9 mouse cellular contexts compared by ENCODE assay signal in the genomic region with DNA sequence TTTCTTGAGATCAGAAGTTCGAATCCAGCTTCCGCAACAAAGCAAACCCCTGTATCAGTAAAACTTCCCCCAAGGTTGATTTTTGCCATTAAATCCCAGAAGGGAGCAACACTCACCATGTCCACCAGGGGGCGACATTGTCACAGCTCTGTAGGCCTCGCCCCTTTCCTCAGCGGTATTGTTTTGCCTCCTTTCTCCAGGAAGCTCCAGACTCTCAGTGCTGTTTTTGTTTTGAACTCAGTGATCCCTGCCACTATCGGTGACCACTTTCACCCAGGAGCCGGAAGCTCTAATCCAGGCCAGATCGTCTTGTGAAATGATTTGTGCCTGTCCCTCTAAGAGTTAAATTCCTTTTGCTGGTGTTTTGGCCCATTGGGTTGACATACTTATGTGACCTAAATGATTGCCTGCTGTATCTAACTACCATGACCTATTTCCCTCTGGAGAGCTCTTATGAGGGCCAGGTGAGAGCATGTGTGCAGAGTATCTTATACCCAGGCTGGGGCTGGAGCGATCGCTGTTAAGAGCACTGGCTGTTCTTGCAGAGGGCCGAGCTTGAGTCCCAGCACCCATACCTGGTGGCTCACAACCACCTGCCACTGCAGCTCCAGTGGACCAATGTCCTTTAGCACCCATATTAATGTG. TPM values are rescaled to one million over a fixed set of nuclear protein-coding genes. Genes with fewer than 3 reads are reported as not detected.
A peak's percentile ranks its signal among the peaks of the same experiment; 100 is the strongest.
DNase-seq lines count a peak whose midpoint lies in the region; ATAC-seq lines count a peak whose summit lies in the region.
"Had no signal": no experiment of that assay in that cellular context is flagged by ENCODE, and none has a peak within 500 bp of the region (broad histone marks: within the 10 kb centered on the region; RNA-seq: fewer than 3 reads in every experiment).

No protein-coding gene starts in this region.

- peak; percentile 83 for DNase-seq in ES-CJ7 (ENCODE audit: low read depth, low spot score)
- peak; percentile 47 to 64 for DNase-seq in adrenal gland, postnatal 4 days (ENCODE audit: low spot score in 2 of 2)
- DNase-seq in embryonic facial prominence, embryonic 14.5 days (ENCODE audit: low spot score) = peak; percentile 74
- peak; percentile 64 to 81 for DNase-seq in heart, postnatal 10 days
- DNase-seq in layer of hippocampus, adult 8-10 months (ENCODE audit: low spot score in 2 of 2) = peak; percentile 33 to 76
- peak; percentile 83 for DNase-seq in lung, postnatal 10 days
- DNase-seq in retina, postnatal 1 day = peak; percentile 83
- DNase-seq in thymus, postnatal 4 days = peak; percentile 87

- no peak overlapping the region for H3K4me3 ChIP-seq in embryonic facial prominence, embryonic 14.5 days (ENCODE audit: low read depth, low read length)

- peak overlapping the region; percentile 13; the same call in 1 of the 2 replicates for H3K4me2 ChIP-seq in embryonic facial prominence, embryonic 14.5 days (ENCODE audit: low read depth, low read length)

- 0 out of 2 replicates have a peak, but pooled peaks have one; percentile 57 for ATAC-seq in embryonic facial prominence, embryonic 14.5 days (ENCODE audit: low read depth)

- H3K27ac ChIP-seq in embryonic facial prominence, embryonic 14.5 days (replicated peaks; ENCODE audit: low read depth, low read length) = no peak overlapping the region
- H3K27ac ChIP-seq: macrophage had no signal

- intact Hi-C loops in heart, postnatal 10 days (cut with DNase I) = loop anchor here (1.0 to 5.0 kb wide), 3 partner anchors 113 to 691 kb away; no protein-coding TSS in a partner anchor

- no peaks in the 10 kb centered on the region for H3K9me3 ChIP-seq in embryonic facial prominence, embryonic 14.5 days (ENCODE audit: control insufficient read depth, low read length)

- H3K9ac ChIP-seq in embryonic facial prominence, embryonic 14.5 days (ENCODE audit: low read depth, low read length) = no peak overlapping the region

- no peaks in the 10 kb centered on the region for H3K27me3 ChIP-seq in embryonic facial prominence, embryonic 14.5 days (replicated peaks; ENCODE audit: control insufficient read depth, insufficient read depth, low read length)

- WGBS in embryonic facial prominence, embryonic 14.5 days = 42% methylated on average over 11 of the region's 11 CpGs

- no peaks in the 10 kb centered on the region for H3K4me1 ChIP-seq in embryonic facial prominence, embryonic 14.5 days (ENCODE audit: control insufficient read depth, insufficient read depth, low read length)

- no peaks in the 10 kb centered on the region for H3K36me3 ChIP-seq in embryonic facial prominence, embryonic 14.5 days (ENCODE audit: control insufficient read depth, insufficient read depth, low read length)

RNA-seq across cellular contexts. Expression of gene Ocm, which starts 14.4 kb away (rescaled TPM):
- total RNA-seq in adrenal gland, postnatal 4 days (2021) = not detected
- 0.34 and 1.1 TPM in 2 replicates for polyA plus RNA-seq in embryonic facial prominence, embryonic 14.5 days (2014; fragmentation: Nextera tagmentation; extraction: Ambion mirVana)
- total RNA-seq in heart, postnatal 10 days (2021) = not detected
- total RNA-seq in layer of hippocampus, adult 8-10 months (2022) = not detected
- polyA plus RNA-seq: macrophage had no signal

RNA-seq across cellular contexts. Expression of gene Ccz1, which starts 26.2 kb away (rescaled TPM):
- 10 to 100 TPM; 74.8 to 76.8 TPM for total RNA-seq in adrenal gland, postnatal 4 days (2021)
- 69.6 and 76.1 TPM in 2 replicates for polyA plus RNA-seq in embryonic facial prominence, embryonic 14.5 days (2014; fragmentation: Nextera tagmentation; extraction: Ambion mirVana)
- total RNA-seq in heart, postnatal 10 days (2021) = 10 to 100 TPM; 36.0 to 39.6 TPM
- total RNA-seq in layer of hippocampus, adult 8-10 months (2022) = 10 to 100 TPM; 38.1 to 41.0 (median 38.6) TPM

RNA-seq across cellular contexts. Expression of gene Lmtk2, which starts 59.4 kb away (rescaled TPM):
- 10 to 100 TPM; 26.1 to 26.2 TPM for total RNA-seq in adrenal gland, postnatal 4 days (2021)
- polyA plus RNA-seq in embryonic facial prominence, embryonic 14.5 days (2014; fragmentation: Nextera tagmentation; extraction: Ambion mirVana) = 3.7 and 4.2 TPM in 2 replicates
- total RNA-seq in heart, postnatal 10 days (2021) = 10 to 100 TPM; 19.9 to 22.6 TPM
- total RNA-seq in layer of hippocampus, adult 8-10 months (2022) = 100 to 1,000 TPM in 2 of 4 experiments, 10 to 100 TPM in 2; 76.3 to 105 (median 90.6) TPM
